Mouse (Mus musculus) central nervous system, embryonic 14 days (tissue): ENCODE results near the gene Vmn2r78. TPM values are rescaled to one million over a fixed set of nuclear protein-coding genes. Genes with fewer than 3 reads are reported as not detected.

Experiments
- polyA plus RNA-seq: library from polyadenylated mRNA; depleted of rRNA; stranded (reverse); fragments of >200 nt; gene quantifications from 2 replicates; pipeline ENCODE4 v1.2.3, GENCODE M21; 2012; rRNA removed

Gene Vmn2r78
- not detected in 2 replicates for polyA plus RNA-seq

DNA sequence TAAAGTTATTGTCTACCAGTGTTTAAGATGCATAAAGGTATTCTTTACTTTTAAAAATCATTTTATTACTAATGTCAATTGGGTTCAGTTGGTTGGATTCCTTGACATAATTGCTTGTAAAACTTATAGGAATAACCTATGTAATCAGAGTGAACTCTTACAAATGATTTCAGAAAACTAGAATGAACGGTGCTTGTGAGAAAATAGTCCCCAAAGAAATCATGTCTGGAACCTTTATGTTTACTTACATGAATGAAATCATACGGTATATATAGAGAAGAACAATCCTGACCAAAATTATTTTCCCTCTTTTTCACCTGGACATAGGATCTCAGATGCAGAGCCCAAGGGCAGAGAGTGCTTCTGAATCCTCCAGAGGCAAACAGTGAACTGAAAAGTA, at the start of gene Vmn2r78:
Gene Vmn2r78 (plus strand): TSS at position 301 of the 400 bp plus-strand sequence.

DNA sequence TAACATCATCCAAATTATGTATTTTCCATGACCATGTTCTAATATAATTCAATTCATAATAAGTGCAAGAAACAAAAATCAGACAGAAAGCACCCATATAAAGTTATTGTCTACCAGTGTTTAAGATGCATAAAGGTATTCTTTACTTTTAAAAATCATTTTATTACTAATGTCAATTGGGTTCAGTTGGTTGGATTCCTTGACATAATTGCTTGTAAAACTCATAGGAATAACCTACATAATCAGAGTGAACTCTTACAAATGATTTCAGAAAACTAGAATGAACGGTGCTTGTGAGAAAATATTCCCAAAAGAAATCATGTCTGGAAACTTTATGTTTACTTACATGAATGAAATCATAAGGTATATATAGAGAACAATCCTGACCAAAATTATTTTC, 80.9 kb downstream of the Vmn2r78 start, which contains the start of gene Vmn2r79:
Gene Vmn2r79 (plus strand): TSS at position 301 of the 400 bp plus-strand sequence.

Other genes starting within 250 kb of the Vmn2r78 start
- gene Olfr292, start 226.8 kb upstream of the Vmn2r78 start, polyA plus RNA-seq = not detected in 2 replicates
- 0.18 and 0.21 TPM in 2 replicates for gene Folh1, start 139.2 kb upstream of the Vmn2r78 start, polyA plus RNA-seq
- gene Vmn2r77, start 120.1 kb upstream of the Vmn2r78 start, polyA plus RNA-seq = not detected in 2 replicates
- gene Vmn2r79, start 81.0 kb downstream of the Vmn2r78 start, polyA plus RNA-seq = not detected in 2 replicates